Mouse (Mus musculus) B cell, adult 67 days (primary cell): Measurements from ENCODE around the gene Pcdh11x. TPM values are rescaled to one million over a fixed set of nuclear protein-coding genes. Genes with fewer than 3 reads are reported as not detected.

Experiments used
- total RNA-seq, 2 experiments: library from RNA; stranded (reverse); gene quantifications; 4 replicates each; pipeline ENCODE4 v1.2.4; 2023

Gene Pcdh11x
- total RNA-seq: not detected

DNA sequence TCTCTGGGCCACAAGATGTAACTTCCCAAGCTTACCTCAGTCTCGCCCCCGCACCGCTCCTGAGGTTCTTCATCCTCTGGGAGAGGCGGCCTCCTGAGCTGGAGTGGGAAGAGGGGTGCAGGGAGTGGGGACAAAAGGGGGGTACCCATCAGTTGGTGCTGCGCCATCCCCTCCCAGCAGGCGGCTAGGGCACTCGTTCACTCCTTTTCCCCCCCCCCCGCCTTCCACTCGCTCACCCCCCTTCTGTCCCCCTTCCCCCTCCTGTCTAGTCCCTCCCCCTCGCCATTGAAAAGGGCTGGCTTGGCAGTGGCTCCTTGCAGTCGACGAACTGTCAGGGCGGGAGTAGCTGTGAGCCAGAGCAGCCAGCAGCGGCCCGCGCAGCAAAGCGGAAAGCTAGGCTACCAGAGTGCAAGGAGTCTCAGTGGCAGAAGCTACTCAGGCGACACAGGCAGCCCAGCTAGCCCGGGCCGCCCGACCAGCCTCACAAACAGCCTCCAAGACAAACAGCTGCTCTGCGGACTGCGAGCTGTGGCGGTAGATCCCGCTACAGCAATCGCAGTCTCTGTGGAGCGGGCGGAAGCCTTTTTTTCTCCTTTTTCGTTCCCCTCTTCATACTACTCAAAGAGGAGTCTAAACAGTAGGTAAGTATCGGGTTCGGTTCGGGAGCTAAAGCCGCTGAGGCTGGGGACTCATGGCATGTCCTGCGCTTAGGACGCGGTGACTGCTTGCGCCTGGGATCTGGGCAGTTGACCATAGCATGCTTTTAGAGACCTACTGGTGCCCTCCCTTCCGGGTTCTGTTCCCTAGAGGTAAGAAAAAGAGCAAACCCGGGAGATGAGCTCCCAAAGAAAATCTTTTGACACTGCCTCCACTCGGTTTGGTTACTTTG, at the start of gene Pcdh11x:
Gene Pcdh11x (plus strand): TSS at position 249 of the 889 bp plus-strand sequence.

DNA sequence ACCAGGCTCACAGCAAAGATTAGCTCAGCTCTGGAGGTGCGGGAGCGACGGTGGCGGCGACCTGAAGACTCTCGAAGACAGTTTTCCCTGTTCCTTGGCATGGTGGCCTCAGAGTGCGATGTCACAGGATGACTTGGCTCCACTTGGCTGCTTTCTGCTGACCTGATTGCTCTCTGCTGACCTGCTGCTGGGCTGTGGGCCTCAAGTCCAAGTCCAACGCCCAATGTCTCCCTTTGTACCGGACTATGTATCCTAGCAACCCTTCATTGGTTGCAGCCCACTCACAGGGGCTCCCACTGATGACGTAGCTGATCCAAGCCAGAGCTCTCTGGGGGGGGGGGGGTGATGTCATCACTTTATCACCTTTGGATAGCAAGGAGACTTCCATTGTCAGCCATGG, 22.9 kb downstream of the Pcdh11x start, which contains the start of gene H2afb3:
Gene H2afb3 (minus strand): TSS at position 101 of the 400 bp plus-strand sequence.

Other genes with a start within 250 kb of the Pcdh11x start
- not detected for gene H2afb3, start 22.8 kb downstream of the Pcdh11x start, total RNA-seq